Mouse (Mus musculus) neural tube, embryonic 13.5 days (tissue): ENCODE data around the gene Ugt1a5. TPM values are rescaled to one million over a fixed set of nuclear protein-coding genes. Genes with fewer than 3 reads are reported as not detected.

ENCODE experiments used
- ATAC-seq: fragments of 200-750 bp; cut with Nextera tagmentation; 2 replicates; pipeline ENCODE4 v1.8.0; 2017; ENCODE audit warnings: low read depth, mild to moderate bottlenecking, moderate TSS enrichment, moderate library complexity
- H3K27ac ChIP-seq: fragments of 300-500 bp; sonication (generic); replicated peaks from 2 replicates; pipeline ENCODE4 v1.5.1; 2015; ENCODE audit warnings: moderate library complexity, mild to moderate bottlenecking, inconsistent platforms
- H3K27me3 ChIP-seq: fragments of 300-500 bp; sonication (generic); 2 replicates; pipeline ENCODE4 v1.6.1; 2015; ENCODE audit warnings: mild to moderate bottlenecking, inconsistent platforms
- H3K36me3 ChIP-seq: fragments of 300-500 bp; sonication (generic); 2 replicates; pipeline ENCODE4 v1.6.1; 2015; ENCODE audit warnings: mild to moderate bottlenecking, inconsistent platforms
- H3K4me1 ChIP-seq: fragments of 300-500 bp; sonication (generic); replicated peaks from 2 replicates; pipeline ENCODE4 v1.6.1; 2015; ENCODE audit warnings: inconsistent platforms
- H3K4me2 ChIP-seq: fragments of 300-500 bp; sonication (generic); 2 replicates; pipeline ENCODE4 v1.6.1; 2015; ENCODE audit warnings: inconsistent platforms, mild to moderate bottlenecking, moderate library complexity
- H3K4me3 ChIP-seq: fragments of 300-500 bp; sonication (generic); 2 replicates; pipeline ENCODE4 v1.5.1; 2015; ENCODE audit warnings: mild to moderate bottlenecking, inconsistent platforms
- H3K9ac ChIP-seq: fragments of 300-500 bp; sonication (generic); 2 replicates; pipeline ENCODE4 v1.6.1; 2015; ENCODE audit warnings: moderate library complexity, mild to moderate bottlenecking, inconsistent platforms
- H3K9me3 ChIP-seq: fragments of 300-500 bp; sonication (generic); 2 replicates; pipeline ENCODE4 v1.6.1; 2016; ENCODE audit warnings: inconsistent platforms
- WGBS: fragments of 180-500 bp; shearing (Covaris S2); methylation state at CpG from one replicate; pipeline ENCODE4 v1.1.7; 2015; 5-methylcytosine and 5-hydroxymethylcytosine counted together
- polyA plus RNA-seq: library from polyadenylated mRNA; unstranded; fragments of >200 nt; fragmentation: Nextera tagmentation; extraction: Ambion mirVana; gene quantifications from 2 replicates; pipeline ENCODE4 v1.2.1, GENCODE M21; 2015

Ugt1a5 gene
- polyA plus RNA-seq, 1 experiment from 2014 or later = not detected

GRCm38 (mm10) chr1:88253540-88253939 is 87.7 kb downstream of the Ugt1a5 start:
- Histone ChIP-seq H3K4me2 (no peak overlapping the region), H3K36me3 (no peaks in the 10 kb centered on the region), H3K4me1 (no peaks in the 10 kb centered on the region), H3K4me3 (no peak overlapping the region), H3K9ac (no peak overlapping the region), H3K27ac (no peak overlapping the region), H3K27me3 (no peaks in the 10 kb centered on the region), H3K9me3 (peaks cover 97% of the 10 kb centered on the region)
- 76% methylated on average over 6 of the region's 6 CpGs for WGBS
- no peak for ATAC-seq

GRCm38 (mm10) chr1:88254793-88255465 is 89.1 kb downstream of the Ugt1a5 start:
- Histone ChIP-seq H3K4me1 (0 out of 2 replicates have a peak, but pooled peaks cover 9% of the 10 kb centered on the region), H3K27me3 (no peaks in the 10 kb centered on the region), H3K36me3 (peaks cover 9% of the 10 kb centered on the region), H3K9me3 (peaks cover 83% of the 10 kb centered on the region), H3K4me2 (no peak overlapping the region), H3K27ac (no peak overlapping the region), H3K4me3 (no peak overlapping the region), H3K9ac (no peak overlapping the region)
- WGBS = 88% methylated on average over 12 of the region's 12 CpGs
- no peak for ATAC-seq

DNA sequence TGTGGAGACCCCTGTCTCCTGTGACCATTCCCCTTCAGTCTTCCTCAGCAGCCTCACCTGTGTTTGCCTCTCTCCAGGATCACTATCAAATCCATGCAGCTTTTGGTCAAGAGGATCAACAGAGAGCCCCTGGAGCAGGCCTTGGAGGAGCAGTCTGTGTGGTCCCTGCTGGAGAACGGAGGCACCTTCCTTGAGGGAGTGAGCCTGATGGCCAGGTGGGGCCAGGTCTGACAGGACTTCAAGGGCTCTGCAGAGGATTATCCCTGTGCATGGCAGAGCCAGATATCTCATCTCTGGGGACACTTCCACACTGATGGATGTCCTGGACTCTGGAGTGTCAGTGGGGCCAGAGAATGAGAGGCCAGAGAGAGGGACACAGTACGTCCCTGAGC is 89.7 kb downstream of the Ugt1a5 start:
- Histone ChIP-seq H3K27ac (no peak overlapping the region), H3K4me1 (peaks cover 12% of the 10 kb centered on the region; the same call in 1 of the 2 replicates), H3K9me3 (peaks cover 78% of the 10 kb centered on the region), H3K27me3 (no peaks in the 10 kb centered on the region), H3K9ac (no peak overlapping the region), H3K4me2 (no peak overlapping the region), H3K4me3 (no peak overlapping the region), H3K36me3 (peaks cover 14% of the 10 kb centered on the region)
- WGBS = 61% methylated on average over 2 of the region's 2 CpGs
- ATAC-seq = no peak

DNA sequence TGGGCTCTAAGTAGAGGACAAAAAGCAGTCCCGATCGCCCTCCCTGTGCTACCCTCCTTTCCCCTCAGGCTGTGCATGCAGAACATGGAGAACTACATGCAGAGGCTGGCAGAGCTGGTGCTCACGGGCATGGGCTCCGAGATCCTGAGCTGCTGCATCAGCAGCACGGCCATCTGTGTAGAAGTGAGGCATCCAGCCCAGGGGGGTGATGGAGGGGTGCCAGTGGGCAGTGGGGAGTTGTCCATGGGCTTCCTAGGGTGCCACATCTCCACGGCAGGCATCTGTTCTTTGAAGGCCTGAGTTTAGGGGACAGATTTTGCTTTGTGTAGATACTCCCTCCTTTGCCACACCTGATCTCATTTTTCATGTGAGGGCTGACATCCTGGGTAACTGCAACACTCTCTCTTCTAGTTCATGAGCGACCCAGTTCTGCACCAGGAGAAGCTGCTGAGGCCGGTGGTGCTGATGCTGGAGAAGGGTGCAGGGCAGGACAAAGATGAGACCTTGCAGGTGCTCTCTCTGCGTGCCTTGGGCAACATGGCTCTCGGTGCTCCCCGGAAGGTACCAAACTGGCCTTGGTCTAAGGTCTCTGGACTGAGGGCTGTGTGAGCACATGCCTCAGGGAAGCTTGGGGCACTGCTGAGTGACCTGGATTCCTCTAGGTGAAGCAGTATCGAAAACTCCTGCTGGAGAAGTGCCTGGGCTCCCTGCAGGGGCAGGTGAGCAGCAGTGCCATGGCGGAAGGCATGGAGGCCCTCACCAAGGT is 90.4 kb downstream of the Ugt1a5 start:
- no peak overlapping the region for H3K9ac ChIP-seq
- peaks cover 71% of the 10 kb centered on the region for H3K9me3 ChIP-seq
- no peak overlapping the region for H3K27ac ChIP-seq
- no peaks in the 10 kb centered on the region for H3K27me3 ChIP-seq
- peaks cover 21% of the 10 kb centered on the region for H3K36me3 ChIP-seq
- H3K4me2 ChIP-seq = no peak overlapping the region
- no peak overlapping the region for H3K4me3 ChIP-seq
- 81% methylated on average over 13 of the region's 13 CpGs for WGBS
- H3K4me1 ChIP-seq = peaks cover 12% of the 10 kb centered on the region; the same call in 1 of the 2 replicates
- no peak for ATAC-seq

- Histone ChIP-seq H3K9me3 (peaks cover 64% of the 10 kb centered on the region), H3K9ac (no peak overlapping the region), H3K36me3 (peaks cover 30% of the 10 kb centered on the region), H3K4me1 (peaks cover 17% of the 10 kb centered on the region; the same call in 1 of the 2 replicates), H3K4me3 (no peak overlapping the region), H3K4me2 (no peak overlapping the region), H3K27me3 (no peaks in the 10 kb centered on the region), H3K27ac (no peak overlapping the region)
- ATAC-seq = no peak
- 80% methylated on average over 10 of the region's 10 CpGs for WGBS
Observed at GRCm38 (mm10) chr1:88256886-88257663, 91.3 kb downstream of the Ugt1a5 start.

- peaks cover 23% of the 10 kb centered on the region for H3K4me1 ChIP-seq
- H3K27me3 ChIP-seq = no peaks in the 10 kb centered on the region
- no peak overlapping the region for H3K27ac ChIP-seq
- no peak overlapping the region for H3K4me3 ChIP-seq
- WGBS = 79% methylated on average over 6 of the region's 6 CpGs
- no peak overlapping the region for H3K4me2 ChIP-seq
- peaks cover 58% of the 10 kb centered on the region for H3K9me3 ChIP-seq
- H3K36me3 ChIP-seq = peaks cover 36% of the 10 kb centered on the region
- no peak for ATAC-seq
- no peak overlapping the region for H3K9ac ChIP-seq
Observed at GRCm38 (mm10) chr1:88257681-88258080, 91.9 kb downstream of the Ugt1a5 start.

DNA sequence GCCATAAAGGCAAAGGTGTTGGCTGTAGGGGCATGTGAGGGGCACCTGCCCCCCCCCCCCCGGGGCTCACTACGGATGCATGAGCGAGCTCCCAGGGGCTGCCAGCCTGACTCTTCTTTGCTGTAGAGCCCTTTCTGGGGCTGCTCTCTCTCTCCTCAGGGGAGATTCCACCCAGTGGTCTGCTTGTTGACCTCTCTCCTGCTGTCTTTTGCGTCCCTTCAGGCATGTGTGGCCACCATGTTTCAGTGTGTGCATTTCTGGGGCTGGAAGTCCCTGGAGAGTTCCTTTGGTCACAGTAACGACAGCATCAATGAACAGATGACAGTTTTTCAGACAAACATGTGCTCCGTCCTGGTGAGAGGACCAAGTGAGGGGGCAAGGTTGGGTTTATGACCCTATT is 92.5 kb downstream of the Ugt1a5 start:
- Histone ChIP-seq H3K4me2 (no peak overlapping the region), H3K9me3 (peaks cover 51% of the 10 kb centered on the region), H3K27ac (no peak overlapping the region), H3K9ac (no peak overlapping the region), H3K27me3 (no peaks in the 10 kb centered on the region), H3K36me3 (peaks cover 43% of the 10 kb centered on the region), H3K4me1 (peaks cover 25% of the 10 kb centered on the region), H3K4me3 (no peak overlapping the region)
- WGBS = 64% methylated on average over 6 of the region's 6 CpGs
- no peak for ATAC-seq

GRCm38 (mm10) chr1:88258881-88259642 is 93.2 kb downstream of the Ugt1a5 start:
- WGBS = 73% methylated on average over 8 of the region's 8 CpGs
- Histone ChIP-seq H3K27me3 (no peaks in the 10 kb centered on the region), H3K27ac (no peak overlapping the region), H3K36me3 (peaks cover 50% of the 10 kb centered on the region), H3K9me3 (peaks cover 46% of the 10 kb centered on the region), H3K4me2 (no peak overlapping the region), H3K9ac (no peak overlapping the region), H3K4me3 (no peak overlapping the region), H3K4me1 (peaks cover 25% of the 10 kb centered on the region)
- peak; percentile 1; the same call in 1 of the 2 replicates for ATAC-seq

DNA sequence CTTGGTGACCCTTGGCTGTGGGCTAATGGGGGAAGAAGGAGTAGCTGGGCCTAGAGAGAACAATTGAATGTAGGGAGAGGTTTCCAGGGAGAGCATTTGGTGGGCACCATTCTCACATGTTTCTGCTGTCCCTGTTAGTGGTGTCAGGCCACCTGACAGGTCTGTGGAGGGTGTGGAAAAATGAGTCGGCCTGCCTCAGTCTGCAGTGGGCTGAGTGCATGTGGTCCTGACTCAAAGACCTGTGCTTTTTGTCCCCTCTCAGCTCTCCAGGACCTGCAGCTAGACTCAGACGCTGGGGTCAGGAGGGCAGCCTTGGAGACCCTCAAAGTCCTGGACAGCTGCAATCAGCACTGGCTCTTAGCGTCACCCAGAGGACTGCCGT is 93.8 kb downstream of the Ugt1a5 start:
- H3K27ac ChIP-seq = no peak overlapping the region
- no peak overlapping the region for H3K4me3 ChIP-seq
- ATAC-seq = peak; percentile 2; the same call in 1 of the 2 replicates
- H3K4me1 ChIP-seq = peaks cover 25% of the 10 kb centered on the region
- H3K36me3 ChIP-seq = peaks cover 56% of the 10 kb centered on the region
- 78% methylated on average over 4 of the region's 4 CpGs for WGBS
- H3K9me3 ChIP-seq = peaks cover 40% of the 10 kb centered on the region
- no peaks in the 10 kb centered on the region for H3K27me3 ChIP-seq
- no peak overlapping the region for H3K4me2 ChIP-seq
- H3K9ac ChIP-seq = no peak overlapping the region

DNA sequence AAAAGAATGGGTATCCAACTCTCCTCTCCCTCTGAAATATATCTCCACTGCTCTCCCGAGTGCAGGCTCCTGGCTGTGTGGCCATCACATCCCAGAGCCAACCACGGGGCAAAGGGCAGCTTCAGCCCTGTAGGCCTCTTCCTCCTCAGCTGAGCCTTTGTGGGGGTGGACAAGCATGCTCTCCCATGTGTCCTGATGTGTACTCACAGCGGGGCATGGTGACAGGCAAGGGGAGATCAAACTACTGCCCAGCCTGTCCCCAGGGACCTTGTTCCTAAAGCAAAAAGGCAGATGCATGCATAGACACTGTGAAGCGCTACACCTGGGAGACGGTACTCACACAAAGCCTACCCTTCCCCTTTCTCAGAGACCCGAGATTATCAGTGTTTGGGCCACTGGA is 94.3 kb downstream of the Ugt1a5 start:
- Histone ChIP-seq H3K4me2 (no peak overlapping the region), H3K4me3 (no peak overlapping the region), H3K9me3 (peaks cover 35% of the 10 kb centered on the region), H3K27me3 (no peaks in the 10 kb centered on the region), H3K9ac (no peak overlapping the region), H3K27ac (no peak overlapping the region), H3K4me1 (peaks cover 25% of the 10 kb centered on the region), H3K36me3 (peaks cover 60% of the 10 kb centered on the region)
- whole genome bisulfite sequencing = 81% methylated on average over 6 of the region's 6 CpGs
- peak; percentile 3; the same call in 1 of the 2 replicates for ATAC-seq

GRCm38 (mm10) chr1:88260604-88261377 is 95.0 kb downstream of the Ugt1a5 start:
- H3K4me3 ChIP-seq = no peak overlapping the region
- no peaks in the 10 kb centered on the region for H3K27me3 ChIP-seq
- no peak for ATAC-seq
- 85% methylated on average over 10 of the region's 10 CpGs for WGBS
- H3K4me1 ChIP-seq = peaks cover 25% of the 10 kb centered on the region
- H3K4me2 ChIP-seq = no peak overlapping the region
- H3K36me3 ChIP-seq = peaks cover 67% of the 10 kb centered on the region
- peaks cover 33% of the 10 kb centered on the region for H3K9me3 ChIP-seq
- no peak overlapping the region for H3K27ac ChIP-seq
- H3K9ac ChIP-seq = no peak overlapping the region
